ENCODE assay signal across 24 mouse cellular contexts in the genomic region with DNA sequence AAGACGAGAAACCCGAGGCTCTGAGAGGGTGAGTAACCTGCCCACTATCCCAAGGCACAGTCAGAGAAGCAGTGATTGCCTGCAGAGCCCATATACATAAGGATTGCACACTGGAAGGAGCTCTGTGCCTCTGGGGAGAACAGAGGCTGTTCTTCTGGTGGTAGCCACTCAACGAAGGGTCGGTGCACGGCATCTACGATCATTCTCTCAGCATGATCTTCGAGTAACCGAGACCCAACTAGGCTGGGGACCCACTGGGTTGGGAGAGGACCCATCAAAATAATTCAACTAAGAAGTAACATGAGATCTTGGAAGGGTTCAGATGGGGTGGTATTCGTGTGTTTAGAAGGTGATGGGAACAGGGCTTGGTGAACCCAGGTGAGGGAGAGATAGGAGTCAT. TPM values are rescaled to one million over a fixed set of nuclear protein-coding genes. Genes with fewer than 3 reads are reported as not detected.
"Had no signal": no experiment of that assay in that cellular context is flagged by ENCODE, and none has a peak within 500 bp of the region (broad histone marks: within the 10 kb centered on the region; RNA-seq: fewer than 3 reads in every experiment).

No protein-coding gene starts in this region.

- H3K27ac ChIP-seq: neural tube, embryonic 13.5 days; neural tube, embryonic 15.5 days; stomach, embryonic 15.5 days; stomach, postnatal 0 days had no signal

- H3K36me3 ChIP-seq: neural tube, embryonic 13.5 days; neural tube, embryonic 15.5 days; stomach, embryonic 15.5 days had no signal

- H3K9me3 ChIP-seq: neural tube, embryonic 13.5 days; neural tube, embryonic 15.5 days; stomach, embryonic 15.5 days had no signal

- H3K4me3 ChIP-seq: neural tube, embryonic 13.5 days; neural tube, embryonic 15.5 days; stomach, embryonic 15.5 days had no signal

- H3K27me3 ChIP-seq: neural tube, embryonic 13.5 days; neural tube, embryonic 15.5 days; stomach, embryonic 15.5 days had no signal

- DNase-seq: retina, postnatal 1 day; right cerebral cortex, adult 18-20 months; right cerebral cortex, postnatal 14 days; right cerebral cortex, postnatal 25 days; right cerebral cortex, postnatal 4 days; spleen, adult 18-20 months; thymus, adult 18-20 months; thymus, adult 2 months; thymus, postnatal 14 days; thymus, postnatal 25 days; thymus, postnatal 36 days; thymus, postnatal 4 days had no signal

- H3K4me2 ChIP-seq: neural tube, embryonic 13.5 days; neural tube, embryonic 15.5 days; stomach, embryonic 15.5 days had no signal

- H3K4me1 ChIP-seq: neural tube, embryonic 13.5 days; stomach, embryonic 15.5 days had no signal

- H3K9ac ChIP-seq: neural tube, embryonic 13.5 days; neural tube, embryonic 15.5 days; stomach, embryonic 15.5 days had no signal

RNA-seq across cellular contexts. Expression of gene Banf2, which starts 17.0 kb away (rescaled TPM):
- total RNA-seq: neutrophil, adult 5-6 weeks had no signal
- polyA plus RNA-seq: neural tube, embryonic 13.5 days; neural tube, embryonic 14.5 days; neural tube, embryonic 15.5 days; small intestine, adult 2 months; spleen, adult 2 months; stomach, embryonic 14.5 days; stomach, embryonic 16.5 days; stomach, postnatal 0 days; thymus, adult 2 months; thymus, postnatal 0 days; urinary bladder, adult 2 months had no signal
